Mouse (Mus musculus) hindbrain, embryonic 15.5 days (tissue): Measurements from ENCODE around the gene Jmjd1c. TPM values are rescaled to one million over a fixed set of nuclear protein-coding genes. Genes with fewer than 3 reads are reported as not detected.

Experiments used
- ATAC-seq: fragments of 200-750 bp; cut with Nextera tagmentation; 2 replicates; pipeline ENCODE4 v1.8.0; 2017; ENCODE audit warnings: low read depth, moderate number of reproducible peaks, moderate TSS enrichment; ENCODE audit not compliant: low FRiP score
- H3K27ac ChIP-seq: fragments of 300-500 bp; sonication (generic); replicated peaks from 2 replicates; pipeline ENCODE4 v1.5.1; 2015; ENCODE audit warnings: mild to moderate bottlenecking, inconsistent platforms
- H3K27me3 ChIP-seq: fragments of 300-500 bp; sonication (generic); 2 replicates; pipeline ENCODE4 v1.6.1; 2015; ENCODE audit warnings: control low read depth, inconsistent platforms
- H3K36me3 ChIP-seq: fragments of 300-500 bp; sonication (generic); 2 replicates; pipeline ENCODE4 v1.6.1; 2015; ENCODE audit warnings: control low read depth, inconsistent platforms
- H3K4me1 ChIP-seq: fragments of 300-500 bp; sonication (generic); replicated peaks from 2 replicates; pipeline ENCODE4 v1.6.1; 2015; ENCODE audit warnings: control low read depth, inconsistent platforms
- H3K4me2 ChIP-seq: fragments of 300-500 bp; sonication (generic); 2 replicates; pipeline ENCODE4 v1.6.1; 2015; ENCODE audit warnings: moderate library complexity, mild to moderate bottlenecking, inconsistent platforms
- H3K4me3 ChIP-seq: fragments of 300-500 bp; sonication (generic); 2 replicates; pipeline ENCODE4 v1.5.1; 2015; ENCODE audit warnings: mild to moderate bottlenecking, inconsistent platforms
- H3K9ac ChIP-seq: fragments of 300-500 bp; sonication (generic); 2 replicates; pipeline ENCODE4 v1.6.1; 2015; ENCODE audit warnings: inconsistent platforms
- H3K9me3 ChIP-seq: fragments of 300-500 bp; sonication (generic); 2 replicates; pipeline ENCODE4 v1.6.1; 2016; ENCODE audit warnings: control low read depth, inconsistent platforms
- whole genome bisulfite sequencing: fragments of 180-500 bp; shearing (Covaris S2); methylation state at CpG from one replicate; pipeline ENCODE4 v1.1.7; 2015; 5-methylcytosine and 5-hydroxymethylcytosine counted together
- polyA plus RNA-seq: library from polyadenylated mRNA; unstranded; fragments of >200 nt; fragmentation: Nextera tagmentation; extraction: Ambion mirVana; gene quantifications from 2 replicates; pipeline ENCODE4 v1.2.1, GENCODE M21; 2015

The Jmjd1c gene
- polyA plus RNA-seq, 1 experiment from 2014 or later, result 51.0 TPM

DNA sequence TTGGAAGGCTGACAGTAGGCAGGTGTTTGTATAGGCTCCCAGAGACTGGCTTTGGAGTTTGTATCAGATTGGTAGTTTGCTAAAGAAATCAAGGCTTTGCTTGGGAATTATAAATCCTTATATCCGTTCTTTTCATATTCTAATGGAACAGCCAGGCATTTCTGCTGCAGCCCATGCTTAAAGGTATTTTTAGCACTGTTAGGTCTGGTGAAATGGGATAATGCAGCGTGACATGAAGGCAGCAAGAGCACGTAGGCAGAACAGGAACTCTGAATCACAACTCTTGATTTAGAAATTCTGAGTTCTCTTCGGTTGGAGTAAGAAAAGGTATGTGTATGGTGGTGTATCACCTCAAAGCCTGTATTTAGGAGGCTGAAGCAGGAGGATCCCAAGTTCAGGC is 28.2 kb downstream of the Jmjd1c start:
- no peak overlapping the region for H3K4me3 ChIP-seq
- no peak overlapping the region for H3K27ac ChIP-seq
- no peak overlapping the region for H3K9ac ChIP-seq
- H3K36me3 ChIP-seq, result no peaks in the 10 kb centered on the region
- no peaks in the 10 kb centered on the region for H3K27me3 ChIP-seq
- ATAC-seq, result no peak
- WGBS, result 77% methylated on average over 4 of the region's 4 CpGs
- H3K4me1 ChIP-seq, result peaks cover 39% of the 10 kb centered on the region
- H3K9me3 ChIP-seq, result no peaks in the 10 kb centered on the region
- no peak overlapping the region for H3K4me2 ChIP-seq

GRCm38 (mm10) chr10:67126061-67126858 is 30.3 kb downstream of the Jmjd1c start:
- Histone ChIP-seq H3K27ac (peak overlapping the region; percentile 93), H3K36me3 (no peaks in the 10 kb centered on the region), H3K9me3 (no peaks in the 10 kb centered on the region), H3K4me1 (peaks cover 37% of the 10 kb centered on the region), H3K4me2 (peak overlapping the region; percentile 80), H3K27me3 (no peaks in the 10 kb centered on the region), H3K9ac (peak overlapping the region; percentile 83), H3K4me3 (peak overlapping the region; percentile 92)
- peak; percentile 79 for ATAC-seq
- under 1% methylated on average over 44 of the region's 50 CpGs for WGBS

DNA sequence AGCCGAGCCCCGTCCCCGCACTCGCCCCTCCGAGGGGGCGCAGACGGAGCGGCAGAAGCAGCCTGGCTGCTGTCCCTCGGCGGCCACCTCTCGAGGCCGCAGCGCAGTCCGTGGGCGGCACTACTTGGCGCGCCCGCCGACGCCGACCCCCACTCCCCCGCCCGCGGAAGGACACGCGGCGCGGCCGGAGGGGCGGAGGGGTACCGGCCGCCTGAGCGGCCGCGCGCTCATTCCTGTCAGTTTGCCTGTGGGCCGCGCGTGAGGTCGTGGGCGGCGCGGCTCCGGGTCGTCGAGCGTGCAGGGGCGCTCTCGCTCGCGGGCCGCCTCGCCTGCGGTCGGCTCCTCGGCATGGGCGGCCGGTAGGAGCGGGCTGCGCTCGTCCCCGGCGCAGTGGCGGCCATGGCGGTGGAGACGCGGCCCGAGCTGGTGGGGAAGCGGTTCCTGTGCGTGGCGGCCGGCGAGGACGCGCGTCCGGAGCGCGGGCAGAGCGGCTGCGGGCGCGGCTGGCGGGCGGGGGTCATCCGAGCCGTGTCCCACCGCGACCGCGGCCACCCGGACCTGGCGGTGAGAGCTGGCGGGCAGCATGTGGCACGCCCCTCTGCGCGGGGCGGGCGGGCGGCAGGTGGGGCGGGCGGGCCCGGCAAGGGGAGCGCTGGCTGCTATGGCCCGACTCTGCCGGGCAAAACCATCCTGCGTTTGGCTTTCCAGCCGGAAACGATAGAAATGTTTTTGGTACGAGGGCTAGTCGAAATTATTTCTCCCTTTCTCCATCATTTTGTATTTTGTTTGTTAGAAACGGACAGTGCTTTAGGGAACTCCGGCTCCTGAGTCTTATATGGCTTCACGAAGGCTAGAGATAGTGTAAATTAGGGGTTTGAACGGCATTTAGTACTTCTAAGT is 31.2 kb downstream of the Jmjd1c start:
- Histone ChIP-seq H3K9ac (peak overlapping the region; percentile 83), H3K27me3 (no peaks in the 10 kb centered on the region), H3K4me3 (peak overlapping the region; percentile 92), H3K27ac (peak overlapping the region; percentile 93), H3K9me3 (no peaks in the 10 kb centered on the region), H3K4me1 (peaks cover 37% of the 10 kb centered on the region), H3K36me3 (no peaks in the 10 kb centered on the region), H3K4me2 (peak overlapping the region; percentile 80)
- 1% methylated on average over 73 of the region's 115 CpGs for WGBS
- ATAC-seq, result peak; percentile 83

GRCm38 (mm10) chr10:67129531-67129930 is 33.6 kb downstream of the Jmjd1c start:
- Histone ChIP-seq H3K9me3 (no peaks in the 10 kb centered on the region), H3K36me3 (no peaks in the 10 kb centered on the region), H3K4me1 (peaks cover 37% of the 10 kb centered on the region), H3K4me3 (no peak overlapping the region), H3K27ac (no peak overlapping the region), H3K9ac (no peak overlapping the region), H3K4me2 (no peak overlapping the region), H3K27me3 (no peaks in the 10 kb centered on the region)
- ATAC-seq, result no peak
- WGBS, result 58% methylated on average over 1 of the region's 1 CpGs

DNA sequence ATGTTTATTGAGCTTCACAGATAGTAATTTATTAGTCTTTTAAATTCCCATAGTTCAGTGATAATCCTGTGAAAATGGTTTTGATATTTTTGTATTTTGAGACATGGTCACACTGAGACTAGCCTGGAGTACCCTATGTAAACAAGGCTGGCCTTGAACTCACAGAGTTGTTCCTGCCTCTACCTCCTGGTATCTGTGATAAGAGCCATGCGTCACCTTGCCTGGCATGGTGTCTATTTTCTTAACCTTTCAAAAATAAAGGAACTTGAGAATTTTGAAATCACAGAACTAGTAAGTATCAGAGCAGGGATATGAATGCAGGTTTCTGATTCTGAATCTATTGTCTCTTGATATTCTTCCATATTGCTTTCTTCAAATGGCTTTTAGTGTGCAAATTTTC is 35.8 kb downstream of the Jmjd1c start:
- no peak overlapping the region for H3K27ac ChIP-seq
- no peak overlapping the region for H3K4me3 ChIP-seq
- no peak overlapping the region for H3K4me2 ChIP-seq
- no peaks in the 10 kb centered on the region for H3K36me3 ChIP-seq
- H3K27me3 ChIP-seq, result no peaks in the 10 kb centered on the region
- no peak for ATAC-seq
- H3K9me3 ChIP-seq, result no peaks in the 10 kb centered on the region
- peaks cover 23% of the 10 kb centered on the region for H3K4me1 ChIP-seq
- no peak overlapping the region for H3K9ac ChIP-seq
- 82% methylated on average over 1 of the region's 1 CpGs for WGBS

GRCm38 (mm10) chr10:67134322-67134721 is 38.4 kb downstream of the Jmjd1c start:
- H3K36me3 ChIP-seq, result no peaks in the 10 kb centered on the region
- no peaks in the 10 kb centered on the region for H3K27me3 ChIP-seq
- H3K27ac ChIP-seq, result no peak overlapping the region
- H3K4me1 ChIP-seq, result peaks cover 8% of the 10 kb centered on the region
- no peaks in the 10 kb centered on the region for H3K9me3 ChIP-seq
- H3K9ac ChIP-seq, result no peak overlapping the region
- WGBS, result 89% methylated on average over 2 of the region's 2 CpGs
- no peak overlapping the region for H3K4me3 ChIP-seq
- H3K4me2 ChIP-seq, result no peak overlapping the region
- no peak for ATAC-seq

DNA sequence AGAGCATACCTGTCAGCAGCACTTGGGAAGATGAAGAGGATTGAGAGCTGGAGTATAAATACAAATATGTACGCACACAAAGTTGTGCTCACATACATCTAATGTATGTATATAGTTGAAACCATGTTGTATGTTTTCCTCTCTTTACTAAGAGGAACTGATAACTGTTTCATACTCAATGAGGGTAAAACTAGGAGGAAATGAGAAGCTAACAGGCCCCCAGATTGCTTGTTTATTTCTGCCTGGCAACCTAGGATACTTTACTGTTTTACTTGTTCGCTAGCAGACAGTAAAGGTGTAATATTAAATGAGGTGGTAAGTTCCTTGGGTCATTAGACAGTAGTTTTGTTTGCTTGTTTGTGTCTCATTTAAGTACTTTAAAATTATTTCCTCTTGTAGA is 41.5 kb downstream of the Jmjd1c start:
- WGBS, result 87% methylated on average over 2 of the region's 2 CpGs
- Histone ChIP-seq H3K9ac (no peak overlapping the region), H3K4me2 (no peak overlapping the region), H3K27me3 (no peaks in the 10 kb centered on the region), H3K9me3 (no peaks in the 10 kb centered on the region), H3K4me3 (no peak overlapping the region), H3K4me1 (no peaks in the 10 kb centered on the region), H3K36me3 (no peaks in the 10 kb centered on the region), H3K27ac (no peak overlapping the region)
- no peak for ATAC-seq

GRCm38 (mm10) chr10:67143661-67144060 is 47.7 kb downstream of the Jmjd1c start:
- no peak for ATAC-seq
- H3K9ac ChIP-seq, result no peak overlapping the region
- H3K4me1 ChIP-seq, result peaks cover 6% of the 10 kb centered on the region; the same call in 1 of the 2 replicates
- H3K36me3 ChIP-seq, result no peaks in the 10 kb centered on the region
- no peaks in the 10 kb centered on the region for H3K27me3 ChIP-seq
- H3K9me3 ChIP-seq, result no peaks in the 10 kb centered on the region
- H3K4me2 ChIP-seq, result no peak overlapping the region
- H3K27ac ChIP-seq, result no peak overlapping the region
- no peak overlapping the region for H3K4me3 ChIP-seq

DNA sequence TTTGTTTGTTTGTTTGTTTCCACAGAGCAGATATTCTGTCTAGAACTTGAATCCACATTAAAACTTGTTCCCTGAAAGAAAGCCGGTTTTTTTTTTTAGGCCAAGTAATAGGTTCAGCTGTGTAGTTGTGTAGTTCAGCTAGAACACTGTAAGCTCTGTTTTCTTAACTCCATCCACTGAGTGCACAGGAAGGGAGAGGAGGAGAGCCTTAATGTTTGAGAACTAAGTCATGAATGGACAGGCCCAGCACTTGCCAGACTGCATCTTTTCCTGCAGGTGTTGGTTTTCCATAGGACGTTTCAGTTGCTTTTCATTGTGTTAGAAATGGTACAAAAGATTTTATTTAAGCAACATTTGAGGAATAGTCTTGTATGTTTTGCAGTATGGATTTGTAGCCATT is 48.3 kb downstream of the Jmjd1c start:
- Histone ChIP-seq H3K9me3 (no peaks in the 10 kb centered on the region), H3K4me1 (peaks cover 6% of the 10 kb centered on the region; the same call in 1 of the 2 replicates), H3K27ac (no peak overlapping the region), H3K9ac (no peak overlapping the region), H3K36me3 (no peaks in the 10 kb centered on the region), H3K27me3 (no peaks in the 10 kb centered on the region), H3K4me2 (no peak overlapping the region), H3K4me3 (no peak overlapping the region)
- no peak for ATAC-seq
- WGBS, result 54% methylated on average over 2 of the region's 2 CpGs

DNA sequence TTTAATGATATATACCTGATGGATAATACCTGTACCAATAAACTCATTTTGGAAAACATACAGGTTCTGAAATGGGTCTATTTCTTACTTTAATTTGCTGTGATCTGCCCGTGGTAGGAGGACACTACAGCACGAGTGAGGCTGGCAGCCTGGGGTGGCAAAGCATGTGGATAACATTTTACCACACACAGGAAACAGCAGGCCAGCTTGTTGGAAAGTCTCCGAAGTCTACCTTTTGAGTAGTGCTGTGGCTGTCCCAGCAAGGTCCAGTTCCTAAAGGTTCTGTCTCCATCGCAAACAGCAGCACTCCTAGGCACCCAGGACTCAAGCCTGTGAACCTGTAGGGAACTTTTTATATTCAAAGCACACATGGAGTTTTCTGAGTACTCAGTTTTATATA is 49.7 kb downstream of the Jmjd1c start:
- no peak for ATAC-seq
- no peak overlapping the region for H3K4me3 ChIP-seq
- no peaks in the 10 kb centered on the region for H3K9me3 ChIP-seq
- H3K9ac ChIP-seq, result no peak overlapping the region
- no peaks in the 10 kb centered on the region for H3K36me3 ChIP-seq
- no peaks in the 10 kb centered on the region for H3K27me3 ChIP-seq
- no peak overlapping the region for H3K27ac ChIP-seq
- 90% methylated on average over 4 of the region's 4 CpGs for WGBS
- H3K4me2 ChIP-seq, result no peak overlapping the region
- peaks cover 6% of the 10 kb centered on the region; the same call in 1 of the 2 replicates for H3K4me1 ChIP-seq

GRCm38 (mm10) chr10:67151766-67152165 is 55.8 kb downstream of the Jmjd1c start:
- no peak for ATAC-seq
- Histone ChIP-seq H3K9ac (no peak overlapping the region), H3K9me3 (no peaks in the 10 kb centered on the region), H3K4me1 (no peaks in the 10 kb centered on the region), H3K4me2 (no peak overlapping the region), H3K27ac (no peak overlapping the region), H3K36me3 (no peaks in the 10 kb centered on the region), H3K27me3 (no peaks in the 10 kb centered on the region), H3K4me3 (no peak overlapping the region)
- 85% methylated on average over 3 of the region's 3 CpGs for WGBS

DNA sequence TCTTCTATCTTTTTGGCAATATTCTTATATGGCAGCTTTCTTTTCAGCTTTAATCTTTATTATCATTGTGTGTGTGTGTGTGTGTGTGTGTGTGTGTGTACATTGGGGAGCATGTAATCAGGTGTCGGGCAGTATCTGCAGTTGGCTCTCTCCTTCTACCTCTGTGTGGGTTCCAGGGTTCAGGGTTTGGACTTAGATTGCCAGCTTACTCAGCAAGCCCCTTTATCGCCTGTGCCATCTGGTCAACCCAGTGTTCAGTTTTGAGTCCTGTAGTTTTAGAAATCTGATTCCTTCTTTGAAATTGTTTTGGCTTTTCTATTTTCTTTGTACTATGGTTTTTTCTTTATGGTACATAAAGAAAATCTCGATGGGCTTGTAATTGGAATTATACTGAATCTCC is 58.7 kb downstream of the Jmjd1c start:
- Histone ChIP-seq H3K4me3 (no peak overlapping the region), H3K27me3 (no peaks in the 10 kb centered on the region), H3K36me3 (no peaks in the 10 kb centered on the region), H3K27ac (no peak overlapping the region), H3K9me3 (no peaks in the 10 kb centered on the region), H3K9ac (no peak overlapping the region), H3K4me2 (no peak overlapping the region), H3K4me1 (no peaks in the 10 kb centered on the region)
- no peak for ATAC-seq
- WGBS, result 93% methylated on average over 3 of the region's 3 CpGs
